Mouse (Mus musculus) mammary gland, adult 2 months (tissue): ENCODE results near the gene Vmn1r69. TPM values are rescaled to one million over a fixed set of nuclear protein-coding genes. Genes with fewer than 3 reads are reported as not detected.

Experiments used
- polyA plus RNA-seq: library from polyadenylated mRNA; depleted of rRNA; stranded (reverse); fragments of >200 nt; gene quantifications from 2 replicates; pipeline ENCODE4 v1.2.3, GENCODE M21; 2012; ENCODE audit warnings: low replicate concordance; rRNA removed

The Vmn1r69 gene
- polyA plus RNA-seq: not detected in 2 replicates

DNA sequence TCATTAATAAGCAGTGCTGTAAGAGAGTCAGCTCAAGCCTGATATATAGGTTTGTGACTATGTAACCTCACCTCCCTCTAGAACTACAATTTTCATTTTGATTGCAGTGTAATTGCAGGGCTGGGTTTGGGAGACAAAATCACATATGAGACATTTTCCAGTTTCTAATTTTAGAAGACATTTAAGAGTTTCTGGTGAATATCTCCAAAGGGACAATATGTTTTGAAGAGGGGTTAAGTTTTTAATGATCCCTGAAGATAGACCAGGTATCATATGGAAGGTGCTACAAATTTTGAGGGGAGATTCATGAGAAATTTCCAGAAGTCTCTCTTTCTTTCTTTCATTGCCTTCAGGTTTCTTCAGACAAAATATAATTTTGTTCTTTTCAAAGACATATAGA is at the start of gene Vmn1r69:
TSS of gene Vmn1r69 (minus strand) at position 101 of the 400 bp plus-strand sequence.

DNA sequence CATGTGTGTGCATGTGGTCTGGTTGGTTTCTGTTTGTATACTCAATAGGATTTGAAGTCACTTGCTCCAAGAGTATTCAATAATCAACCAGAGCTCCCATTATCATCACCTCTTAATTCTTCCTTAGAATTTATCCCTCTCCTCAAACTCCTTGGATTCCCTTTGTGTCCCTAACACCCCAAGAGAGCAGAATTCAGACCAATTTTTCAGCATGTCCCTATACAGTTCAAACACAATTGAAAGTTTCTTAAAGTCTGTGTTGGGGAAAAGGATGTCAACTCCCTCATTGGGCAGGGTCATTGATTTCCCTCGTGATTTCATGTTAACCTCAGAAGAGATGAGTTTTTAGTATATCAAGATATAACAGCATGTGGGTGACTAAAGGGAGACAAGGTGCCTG is 17.8 kb upstream of the Vmn1r69 start, which contains the start of gene Vmn1r70:
TSS of gene Vmn1r70 (plus strand) at position 301 of the 400 bp plus-strand sequence.

DNA sequence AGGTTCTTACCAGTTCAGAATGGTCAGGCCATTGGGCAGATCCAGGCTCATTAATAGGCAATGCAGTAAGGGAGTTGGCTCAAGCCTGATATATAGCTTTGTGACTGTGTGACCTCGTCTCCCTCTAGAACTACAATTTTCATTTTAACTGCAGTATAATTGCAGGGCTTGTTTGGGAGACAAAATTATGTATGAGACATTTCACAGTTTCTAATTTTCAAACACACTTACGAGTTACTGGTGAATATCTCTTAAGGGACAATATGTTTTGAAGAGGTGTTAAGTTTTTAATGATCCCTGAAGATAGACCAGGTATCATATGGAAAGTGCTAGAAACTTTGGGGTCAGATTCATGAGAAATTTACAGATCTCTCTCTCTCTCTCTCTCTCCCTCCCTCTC is 55.1 kb downstream of the Vmn1r69 start, which contains the start of gene Vmn1r68:
TSS of gene Vmn1r68 (minus strand) at position 101 of the 400 bp plus-strand sequence.

Other genes starting within 250 kb of the Vmn1r69 start
- gene Vmn1r67, start 170.3 kb downstream of the Vmn1r69 start, polyA plus RNA-seq: not detected in 2 replicates
- 0.32 and 0.52 TPM in 2 replicates for gene Zik1, start 118.3 kb downstream of the Vmn1r69 start, polyA plus RNA-seq
- gene Vmn1r68, start 55.2 kb downstream of the Vmn1r69 start, polyA plus RNA-seq: not detected in 2 replicates
- not detected in 2 replicates for gene Vmn1r70, start 17.9 kb upstream of the Vmn1r69 start, polyA plus RNA-seq
- not detected in 2 replicates for gene Nlrp4b, start 74.1 kb upstream of the Vmn1r69 start, polyA plus RNA-seq
- not detected in 2 replicates for gene Vmn1r71, start 140.7 kb upstream of the Vmn1r69 start, polyA plus RNA-seq